Mouse (Mus musculus): ENCODE results near the gene Clic4. TPM values are rescaled to one million over a fixed set of nuclear protein-coding genes. Genes with fewer than 3 reads are reported as not detected.
"Not testable (repeated sequence)": the region's sequence is repeated elsewhere in the genome, so short reads cannot be mapped to it uniquely, and the experiment has no call there.

The Clic4 gene
- total RNA-seq, 2 experiments from 2014 or later = 40.1 to 40.2 TPM

DNA sequence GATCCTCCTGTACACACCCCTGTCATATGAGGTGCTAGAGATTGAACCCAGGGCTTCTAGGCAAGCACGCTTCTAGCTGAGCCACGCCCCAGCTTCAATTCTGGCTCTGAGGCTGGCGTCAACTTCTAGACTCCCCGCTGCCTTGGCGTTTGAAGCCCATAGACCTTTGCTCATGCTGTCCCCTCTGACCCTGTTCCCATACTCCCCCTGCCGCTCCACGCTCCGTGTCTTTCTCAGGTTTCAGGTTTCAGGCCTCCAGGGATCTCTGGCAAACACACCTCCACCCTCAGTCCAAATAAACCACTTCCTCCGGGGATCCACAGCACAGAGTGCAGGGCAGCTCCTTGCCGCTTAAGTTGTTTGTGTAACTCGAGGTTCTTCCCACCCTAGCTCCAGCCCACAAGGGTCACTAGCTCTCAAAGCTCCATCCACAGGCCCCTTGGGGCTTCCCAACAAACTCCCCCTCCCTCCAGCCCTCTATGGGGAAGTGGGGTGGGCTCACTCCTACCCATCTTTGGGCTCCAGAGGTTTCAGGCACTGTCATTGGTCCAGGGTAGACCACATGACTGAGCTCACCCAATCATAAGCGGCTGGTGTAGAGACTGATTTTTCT, 20.0 kb upstream of the Clic4 start:
- no peak for DNase-seq (ENCODE audit: low spot score in 2 of 2)

DNA sequence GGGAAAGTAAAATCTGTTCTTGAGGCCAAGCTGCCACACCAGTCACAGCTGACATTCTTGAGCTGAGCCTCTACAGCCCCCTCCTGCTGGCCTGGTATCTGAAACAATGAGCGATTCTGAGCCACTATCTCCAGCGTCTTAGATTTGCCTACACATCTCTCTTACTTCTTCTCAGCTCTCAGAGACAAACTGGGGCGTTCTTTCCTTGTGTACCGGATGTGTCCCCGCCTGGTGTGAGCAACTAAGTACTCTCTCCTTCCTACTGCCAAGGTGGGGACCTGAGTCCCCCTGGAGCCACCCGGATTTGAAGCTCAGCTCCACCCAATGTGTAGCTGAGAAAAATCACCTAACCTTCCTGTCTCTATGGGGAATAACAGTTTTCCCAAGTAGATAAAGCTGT, 19.2 kb upstream of the Clic4 start:
- no peak for DNase-seq (ENCODE audit: low spot score in 2 of 2)

DNA sequence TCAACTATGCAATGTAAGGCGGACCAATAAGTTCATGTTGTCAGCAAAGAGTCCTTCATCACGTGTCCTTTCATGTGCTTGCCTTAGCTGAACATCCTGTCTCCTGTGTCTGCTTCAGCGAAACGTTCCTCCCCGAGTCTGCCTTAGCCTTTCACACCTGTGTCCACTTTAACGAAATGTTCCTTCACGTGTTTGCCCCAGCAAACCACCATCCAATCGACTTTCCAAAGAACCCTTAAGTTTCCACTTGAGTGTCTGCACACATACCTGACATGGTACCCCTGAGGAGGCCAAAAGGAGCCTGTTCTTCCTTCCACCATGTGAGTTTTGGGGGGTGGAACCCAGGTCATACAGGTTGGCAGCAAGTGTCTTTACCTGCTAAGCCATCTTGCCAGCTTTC, 18.6 kb upstream of the Clic4 start:
- no peak for DNase-seq (ENCODE audit: low spot score in 2 of 2)

DNA sequence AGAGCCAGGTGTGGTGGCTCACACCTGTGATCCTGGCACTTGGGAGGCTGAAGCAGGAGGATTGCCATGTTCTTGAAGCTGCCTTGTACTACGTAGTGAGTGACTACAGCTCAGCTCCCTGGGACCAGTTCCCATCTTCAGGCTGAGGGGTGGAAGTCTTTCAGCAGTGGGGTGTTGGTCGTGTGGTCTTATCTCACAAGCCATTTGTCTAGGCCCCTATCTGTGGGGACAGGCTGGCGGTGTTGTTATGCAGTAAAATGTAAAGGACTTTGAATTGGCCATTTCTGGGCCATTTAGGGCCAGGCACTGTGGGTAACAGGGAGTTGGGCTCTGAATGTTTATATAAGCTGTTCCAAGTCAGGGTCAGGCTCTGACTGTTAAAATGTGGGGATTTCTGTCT, 15.4 kb upstream of the Clic4 start:
- DNase-seq (ENCODE audit: low spot score in 2 of 2) = no peak

DNA sequence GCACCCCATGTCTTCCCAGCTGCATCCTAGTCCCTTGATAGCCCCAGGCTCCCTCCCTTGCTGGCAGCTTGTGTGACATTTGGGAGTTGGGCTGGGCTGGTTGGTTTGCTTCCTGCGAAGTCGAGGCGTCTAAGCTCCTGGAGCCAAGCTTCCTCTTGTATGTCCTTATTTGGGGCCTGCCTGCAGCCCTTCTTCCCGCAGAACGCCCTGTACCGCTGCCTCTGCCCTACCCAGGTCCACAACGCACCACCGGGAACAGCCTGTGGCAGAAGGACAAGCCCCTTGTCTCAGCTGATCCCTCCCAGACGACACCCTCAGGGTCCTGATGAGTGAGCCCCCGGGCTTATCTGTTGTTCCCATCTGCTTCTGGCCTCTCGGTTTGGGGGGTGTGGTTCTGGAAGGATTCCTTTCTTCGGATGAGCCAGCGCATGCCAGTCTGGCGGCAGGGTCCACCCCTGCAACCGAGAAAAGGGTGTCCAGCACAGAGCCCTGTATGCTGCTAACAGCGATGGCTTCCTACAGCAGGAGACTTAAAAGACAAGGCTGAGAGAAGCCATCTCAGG, 14.3 kb upstream of the Clic4 start:
- DNase-seq (ENCODE audit: low spot score in 2 of 2) = no peak

DNA sequence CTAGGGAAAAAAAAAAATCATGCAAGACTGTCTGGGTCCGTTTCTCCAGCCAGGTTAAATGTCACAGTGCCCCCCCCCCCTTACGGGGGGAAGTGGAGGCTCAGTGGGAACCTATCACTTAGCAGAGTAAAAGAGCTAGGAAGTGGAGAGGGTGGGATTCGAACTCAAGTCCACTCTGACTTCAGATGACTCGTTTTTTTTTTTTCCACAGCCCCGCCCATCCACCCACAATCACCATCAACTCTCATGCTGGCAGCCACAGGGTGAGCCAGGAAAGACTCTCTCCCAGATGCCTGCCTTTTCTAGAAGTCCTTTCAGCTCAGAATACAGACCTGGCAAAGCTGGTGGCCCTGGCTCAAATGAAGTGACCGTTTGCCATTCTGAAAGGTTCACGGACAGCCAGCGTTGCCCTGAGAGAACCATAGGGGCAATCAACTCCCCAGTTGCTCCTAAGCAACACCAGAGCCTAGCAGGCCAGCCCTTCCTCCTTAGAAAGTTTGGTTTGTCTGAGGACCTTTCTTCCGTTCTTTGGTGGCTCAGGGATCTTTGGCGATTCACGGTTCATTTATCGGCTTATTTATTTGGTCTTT, 13.5 kb upstream of the Clic4 start:
- no peak for DNase-seq (ENCODE audit: low spot score in 2 of 2)

DNA sequence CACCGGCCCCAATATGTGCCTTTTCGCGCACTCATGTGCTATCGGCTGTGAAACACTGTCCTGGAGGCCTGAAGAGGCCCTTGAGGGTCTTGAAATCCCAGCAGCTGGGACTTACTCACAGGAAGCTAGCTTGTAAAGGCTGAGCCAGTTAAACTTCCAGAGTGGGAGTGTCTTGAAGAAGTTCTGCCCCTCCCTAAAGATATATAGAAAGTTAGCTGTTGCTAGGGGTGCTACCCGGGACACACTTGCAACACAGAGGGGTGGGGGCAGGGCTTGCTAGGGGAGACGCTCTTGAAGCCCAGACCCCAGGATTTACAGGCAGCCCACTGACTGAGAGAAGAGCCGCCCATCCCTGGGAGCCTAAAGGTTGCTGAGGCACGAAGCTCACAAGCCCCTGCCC, 12.8 kb upstream of the Clic4 start:
- no peak for DNase-seq (ENCODE audit: low spot score in 2 of 2)

DNA sequence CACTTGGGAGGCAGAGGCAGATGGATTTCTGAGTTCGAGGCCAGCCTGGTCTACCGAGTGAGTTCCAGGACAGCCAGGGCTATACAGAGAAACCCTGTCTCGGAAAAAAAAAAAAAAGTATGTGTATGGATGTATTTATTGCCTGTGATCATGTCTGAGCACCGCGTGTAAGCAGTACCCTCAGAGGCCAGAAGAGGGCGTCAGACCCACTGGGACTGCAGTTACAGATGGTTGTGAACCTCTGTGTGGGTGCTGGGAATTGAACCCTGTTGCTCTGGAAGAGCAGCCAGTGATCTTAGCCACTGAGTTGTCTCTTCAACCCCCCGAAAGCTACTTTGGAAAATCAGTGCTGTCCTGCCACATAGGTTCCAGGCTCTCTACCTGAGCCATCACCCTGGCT, 11.3 kb upstream of the Clic4 start:
- DNase-seq (ENCODE audit: low spot score in 2 of 2) = no peak

DNA sequence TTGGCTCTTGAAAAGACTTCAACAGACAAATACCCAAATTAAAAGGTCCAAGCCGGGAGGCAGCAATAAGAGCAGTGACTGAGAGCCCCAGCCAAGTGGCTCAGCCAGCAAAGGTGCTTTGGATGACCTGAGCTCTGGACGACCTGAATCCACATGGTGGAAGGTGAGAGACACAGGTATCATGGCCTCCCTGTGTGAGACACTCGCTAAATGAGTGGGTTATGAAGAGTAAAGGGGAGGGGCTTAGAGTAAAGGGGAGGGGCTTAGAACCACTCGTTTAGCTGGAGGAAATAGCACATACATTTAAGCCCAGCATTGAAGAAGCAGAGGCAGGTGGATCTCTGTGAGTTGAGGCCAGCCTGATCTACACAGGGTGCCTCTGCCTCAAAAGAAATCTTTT, 10.8 kb upstream of the Clic4 start:
- no peak for DNase-seq (ENCODE audit: low spot score in 2 of 2)

DNA sequence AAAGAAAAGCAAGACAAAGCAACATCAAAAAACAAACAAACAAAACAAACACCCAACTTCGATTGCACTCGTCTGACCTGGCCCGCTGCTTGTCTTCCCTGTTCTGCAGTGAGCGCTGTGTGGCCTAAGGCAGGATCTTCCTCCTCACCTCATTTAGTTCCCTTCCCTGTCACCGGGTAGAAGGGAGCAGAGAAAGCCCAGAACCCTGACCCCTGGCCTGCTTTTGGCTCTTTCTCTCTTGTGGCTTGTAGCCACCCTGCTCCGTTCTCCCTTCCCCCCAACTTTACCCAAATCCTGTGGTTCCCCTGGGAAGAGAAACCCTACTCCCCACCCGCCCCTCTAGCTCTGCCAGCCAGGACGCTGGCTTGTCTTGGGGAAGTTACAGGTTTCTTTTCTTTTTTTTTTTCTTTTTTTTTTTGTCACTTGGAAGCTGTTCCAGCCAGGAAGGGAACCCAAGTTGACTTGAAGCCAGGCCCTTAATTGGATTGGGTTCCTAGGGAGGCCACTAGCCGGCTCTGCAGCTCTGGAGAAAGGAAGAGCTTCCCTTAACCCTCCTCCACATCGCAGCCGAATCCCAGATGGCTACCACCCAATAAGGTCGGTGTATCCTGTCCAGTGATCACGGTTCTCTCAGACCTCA, 10.2 kb upstream of the Clic4 start:
- DNase-seq (ENCODE audit: low spot score in 2 of 2) = no peak

DNA sequence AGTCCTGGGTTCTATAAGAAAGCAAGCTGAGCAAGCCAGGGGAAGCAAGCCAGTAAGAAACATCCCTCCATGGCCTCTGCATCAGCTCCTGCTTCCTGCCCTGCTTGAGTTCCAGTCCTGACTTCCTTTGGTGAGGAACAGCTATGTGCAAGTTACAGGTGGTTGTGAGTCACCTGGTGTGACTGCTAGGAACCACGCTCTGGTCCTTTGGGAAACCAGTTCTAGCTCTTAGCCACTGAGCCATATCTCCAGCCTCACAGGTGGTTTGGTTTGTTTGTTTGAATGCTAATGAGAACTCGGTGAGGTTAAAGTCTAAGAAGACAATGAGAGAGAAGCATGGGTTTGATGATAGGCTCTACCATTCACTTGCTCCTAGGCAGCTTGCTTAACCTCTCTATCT, 7.4 kb upstream of the Clic4 start:
- not testable (repeated sequence) for DNase-seq (ENCODE audit: low spot score in 2 of 2)

DNA sequence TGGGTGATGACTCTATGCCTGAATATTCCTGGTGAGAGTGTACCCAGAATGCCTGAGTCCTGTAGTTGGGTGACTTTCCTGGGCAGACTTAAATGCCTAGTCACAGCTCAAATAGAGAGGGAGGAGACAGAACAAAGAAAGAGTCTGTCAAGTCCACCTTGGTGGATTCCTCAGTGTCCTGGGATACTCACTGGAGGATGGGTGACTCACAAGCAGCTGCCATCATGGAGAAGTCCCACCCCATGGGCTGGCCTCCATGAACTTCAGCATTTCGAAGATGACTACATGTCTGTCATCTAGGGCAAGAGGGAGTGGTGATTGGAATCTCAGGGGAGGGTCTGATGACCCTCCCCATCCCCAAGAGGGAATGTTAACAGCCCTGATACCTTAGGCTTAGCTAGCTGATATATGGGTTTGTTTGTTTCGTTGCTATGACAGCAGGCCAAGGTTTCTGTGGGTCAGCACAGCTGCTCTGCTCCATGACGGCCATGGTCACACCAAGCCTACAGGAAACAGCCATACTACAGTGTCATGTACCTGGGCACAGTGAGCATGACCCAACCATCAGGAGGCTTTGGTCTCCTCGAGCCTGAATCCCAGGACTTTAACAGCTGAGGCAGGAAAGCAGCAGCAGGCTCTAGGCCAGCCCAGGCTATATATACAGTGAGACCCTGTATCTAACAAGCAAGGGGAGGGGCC, 4.2 kb upstream of the Clic4 start:
- DNase-seq (ENCODE audit: low spot score in 2 of 2) = no peak

DNA sequence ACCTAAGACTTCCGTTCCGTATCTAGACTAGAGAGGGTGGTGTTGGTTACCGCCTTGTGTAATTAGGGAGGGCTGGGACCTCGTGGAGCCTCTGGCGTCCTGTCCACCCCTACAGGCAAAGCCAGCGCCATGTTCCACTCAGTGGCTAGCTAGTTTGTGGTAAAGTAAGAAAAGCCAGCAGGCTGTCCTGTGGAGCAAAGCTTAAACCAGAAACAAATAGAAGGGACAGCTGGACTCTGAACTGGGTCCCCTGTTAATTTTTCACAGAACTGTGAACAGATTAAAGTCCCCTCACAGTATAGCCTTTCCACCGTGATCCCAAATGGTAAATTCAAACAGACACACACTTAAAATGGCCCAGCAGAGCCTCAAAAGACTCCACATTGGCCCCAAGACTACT, 2.1 kb upstream of the Clic4 start:
- DNase-seq (ENCODE audit: low spot score in 2 of 2) = no peak

DNA sequence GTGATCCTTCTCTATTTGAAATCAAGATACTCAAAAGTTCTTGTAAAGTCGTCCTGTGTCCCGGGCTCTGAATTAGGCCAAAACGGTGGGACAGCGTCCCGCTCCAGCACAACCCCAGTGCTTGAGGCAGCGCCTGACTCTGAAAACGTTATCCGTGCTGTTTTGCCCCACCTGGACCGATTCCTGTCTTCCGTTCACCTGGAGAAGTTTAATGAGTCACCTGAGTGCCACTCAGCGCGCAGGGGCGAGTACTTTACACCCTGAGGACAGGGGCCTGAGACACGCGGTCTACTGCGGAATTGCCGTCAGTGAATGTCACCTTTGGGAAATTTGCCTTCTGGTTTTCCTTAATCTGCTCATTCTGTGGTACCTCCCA, 681 bp upstream of the Clic4 start:
- DNase-seq (ENCODE audit: low spot score in 2 of 2) = no peak

DNA sequence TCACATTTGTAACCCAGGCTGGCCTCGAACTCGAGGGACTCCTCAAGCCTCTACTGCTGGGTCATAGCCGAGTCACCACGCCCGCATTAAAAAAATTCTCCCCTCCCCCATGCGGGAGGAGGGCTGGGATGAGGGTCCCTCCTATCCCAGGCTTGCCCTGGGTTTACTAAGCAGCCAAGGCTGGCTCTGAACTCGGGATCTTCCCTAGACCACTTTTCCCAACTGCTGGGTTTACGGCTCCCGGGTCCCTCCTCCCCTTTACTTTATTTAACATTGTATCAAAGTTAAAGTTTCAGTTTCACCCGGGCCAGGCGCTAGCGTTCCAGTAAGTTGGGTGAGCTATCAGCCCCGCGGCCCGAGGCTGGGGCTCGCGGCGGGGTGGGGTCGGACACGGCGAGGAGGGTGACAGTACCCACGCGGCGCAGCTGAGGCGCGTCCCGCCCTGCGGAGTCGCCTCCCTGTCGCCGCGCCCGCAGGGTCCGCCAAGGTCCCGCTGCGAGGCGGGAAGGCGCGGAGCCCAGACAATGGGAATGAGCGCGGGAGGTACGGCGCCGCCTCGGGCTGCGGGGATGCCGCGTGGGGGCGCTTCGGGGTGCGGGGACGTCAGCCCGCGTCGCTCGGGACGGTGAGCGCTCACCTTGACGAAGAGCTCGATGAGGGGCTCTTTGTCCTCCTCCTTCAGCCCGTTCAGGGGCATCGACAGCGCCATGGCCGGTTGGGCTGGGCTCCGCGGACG, 565 bp downstream of the Clic4 start:
- no peak for DNase-seq (ENCODE audit: low spot score in 2 of 2)

DNA sequence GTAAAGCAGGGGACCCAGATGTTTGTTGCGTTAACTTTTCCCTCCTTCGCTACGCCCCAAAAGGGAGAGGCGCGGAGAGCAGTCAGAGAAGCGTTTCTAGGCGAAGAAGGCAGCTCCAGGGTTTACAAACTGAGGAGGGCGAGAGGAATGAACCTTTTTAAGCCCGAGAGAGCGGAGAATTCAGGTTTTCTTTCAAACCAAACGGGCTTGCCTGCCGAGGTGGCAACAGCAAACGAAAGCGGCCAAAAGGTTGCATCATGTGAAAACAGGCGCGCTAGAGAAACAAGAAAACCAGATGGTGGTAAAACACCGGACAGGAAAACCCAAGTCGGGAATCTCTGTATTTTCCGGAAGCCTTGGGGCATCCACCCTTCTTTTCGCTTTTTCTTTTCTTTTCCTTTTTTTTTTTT, 1.2 kb downstream of the Clic4 start:
- no peak for DNase-seq (ENCODE audit: low spot score in 2 of 2)

DNA sequence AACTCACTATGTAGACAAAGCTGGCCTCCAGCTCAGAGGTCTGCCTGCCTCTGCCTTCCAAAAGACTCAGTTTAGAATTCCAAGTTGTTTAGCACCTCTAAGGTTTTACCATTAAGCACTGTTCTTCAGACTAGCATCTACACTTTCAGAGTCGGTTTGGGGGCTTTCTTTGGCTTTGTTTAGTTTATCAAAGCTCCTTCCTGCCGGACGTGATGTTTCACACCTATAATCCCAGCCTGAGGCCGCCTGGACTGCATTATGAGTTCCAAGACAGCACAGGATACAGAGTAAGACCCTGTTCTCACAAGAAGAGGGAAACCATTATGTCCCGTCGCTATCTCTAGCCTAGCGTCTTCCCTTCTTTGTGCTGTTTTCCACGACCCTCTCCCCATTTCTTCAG, 2.1 kb downstream of the Clic4 start:
- DNase-seq (ENCODE audit: low spot score in 2 of 2) = no peak

DNA sequence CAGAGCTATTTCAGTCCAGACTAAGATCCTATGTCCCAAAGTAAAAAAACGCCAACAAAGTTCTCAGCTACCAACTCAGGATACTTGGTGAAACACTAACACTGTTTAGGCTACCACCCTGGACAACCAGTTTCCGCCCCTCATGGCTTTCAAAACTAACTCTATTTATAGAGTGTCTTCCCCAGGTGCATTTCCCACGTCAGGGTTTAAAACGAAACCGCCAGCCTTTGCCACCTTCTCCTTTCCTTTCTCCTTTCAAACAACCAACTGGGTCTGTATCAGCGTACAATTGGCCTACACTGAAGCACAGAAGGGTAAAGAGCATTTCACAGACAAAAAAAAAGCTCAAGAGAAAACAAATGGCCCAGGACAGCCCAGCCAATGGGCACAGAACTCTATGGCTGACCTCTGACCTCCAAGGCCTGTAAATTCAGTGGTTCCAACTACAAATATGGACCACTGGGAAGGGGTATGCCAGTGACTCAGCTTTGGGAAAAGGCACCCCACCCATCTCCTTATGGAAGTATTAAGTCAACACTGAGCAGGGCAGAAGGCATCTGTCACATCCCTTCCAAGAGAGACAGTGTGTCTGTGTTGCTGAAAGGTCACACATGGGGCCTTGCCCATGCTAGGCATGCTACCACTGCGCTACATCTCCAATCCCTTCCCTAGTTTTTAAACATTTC, 2.8 kb downstream of the Clic4 start:
- no peak for DNase-seq (ENCODE audit: low spot score in 2 of 2)

DNA sequence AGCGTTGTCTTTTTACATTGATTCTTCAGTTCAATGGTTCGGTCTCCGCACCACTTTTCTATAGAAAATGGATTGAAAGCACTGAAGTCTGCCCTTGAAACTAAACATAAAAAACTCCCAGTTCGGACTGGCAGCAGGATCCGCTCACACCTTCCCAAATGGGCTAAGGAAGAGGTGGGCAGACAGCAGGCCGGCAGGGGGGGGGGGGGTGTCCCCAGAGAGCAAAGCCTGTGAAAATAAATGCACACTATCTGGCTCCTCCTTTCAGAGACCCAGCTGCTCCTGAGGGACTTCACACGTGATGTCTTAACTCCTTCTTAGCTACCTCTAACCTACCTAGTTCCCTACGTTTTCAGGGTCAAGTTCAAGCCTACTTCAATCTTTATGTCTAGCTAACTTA, 5.1 kb downstream of the Clic4 start:
- no peak for DNase-seq (ENCODE audit: low spot score in 2 of 2)

DNA sequence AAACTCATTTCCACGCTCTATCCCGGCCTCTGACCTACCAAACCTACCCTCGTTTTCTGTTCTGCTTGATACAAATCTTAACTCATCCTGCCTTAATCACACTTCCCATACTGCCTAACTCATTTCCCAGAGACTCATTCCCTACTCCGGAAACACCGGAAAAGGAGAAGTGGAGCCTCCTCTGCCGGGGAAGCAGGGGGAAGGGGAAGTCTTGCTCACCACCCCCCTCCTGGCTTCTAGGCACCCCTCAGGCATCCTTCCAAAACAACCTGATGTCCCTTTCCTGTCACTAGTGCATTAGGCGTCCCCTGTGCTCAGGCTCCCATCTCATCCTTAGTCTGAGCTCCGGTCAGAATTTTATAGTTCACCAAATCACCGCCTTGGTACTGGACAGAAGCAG, 5.6 kb downstream of the Clic4 start:
- no peak for DNase-seq (ENCODE audit: low spot score in 2 of 2)

DNA sequence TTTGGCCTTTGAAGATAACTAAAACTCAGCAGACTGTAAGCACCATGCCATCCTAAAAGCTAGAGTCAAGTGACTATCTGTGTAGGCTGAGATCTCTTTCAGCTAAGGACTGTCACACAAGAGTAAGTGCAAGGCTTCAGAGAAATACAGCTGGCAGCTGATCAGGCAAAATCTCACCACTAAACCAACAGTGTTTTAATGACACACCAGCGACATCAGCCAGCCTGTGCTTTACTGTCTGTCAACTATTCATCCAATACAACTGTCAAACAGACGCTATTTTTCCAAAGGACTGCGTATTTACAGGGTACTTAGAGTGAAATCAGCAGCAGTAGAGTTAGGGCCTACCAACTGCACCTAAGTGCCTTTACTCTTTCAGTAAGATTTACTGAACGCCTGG, 12.2 kb downstream of the Clic4 start:
- no peak for DNase-seq (ENCODE audit: low spot score in 2 of 2)
